Mouse (Mus musculus) layer of hippocampus, postnatal 10 days (tissue): ENCODE data around the gene Zzz3. TPM values are rescaled to one million over a fixed set of nuclear protein-coding genes. Genes with fewer than 3 reads are reported as not detected.

Experiments
- DNase-seq, 2 experiments: peaks; one replicate each; pipeline ENCODE4 v3.0.0; 2021; ENCODE audit warnings: low spot score in 2 of 2
- long read RNA-seq: library from polyadenylated mRNA; stranded (forward); transcript quantifications from one replicate; pipeline ENCODE4 v2.0.0, GENCODE M21; 2023
- total RNA-seq, 2 experiments: library from RNA; stranded (reverse); gene quantifications; 2 replicates each; pipeline ENCODE4 v1.2.3; 2021

The Zzz3 gene
- total RNA-seq = 10 to 100 TPM; 31.9 to 33.9 TPM
- long read RNA-seq, full-length matches to known transcripts = 5 of 16 reads
- long read RNA-seq, partial matches to known transcripts = 5 of 16 reads
- long read RNA-seq, other reads (novel, unspliced or antisense) = 6 of 16 reads

- peak; percentile 82 to 89 for DNase-seq
These were observed at the start of gene Zzz3 for GRCm38 (mm10) chr3:152395350-152396277. Zzz3 (plus strand) TSS chr3:152395473.

- DNase-seq = peak; percentile 94 to 96
These were observed 49.3 kb upstream of the Zzz3 start, which contains the start of gene Usp33 for GRCm38 (mm10) chr3:152345732-152346632. Usp33 (plus strand) TSS chr3:152346478.

GRCm38 (mm10) chr3:152346633-152347141 is 48.6 kb upstream of the Zzz3 start:
- DNase-seq = peak in 1 of 2 experiments; percentile 48

GRCm38 (mm10) chr3:152347227-152347626 is 48.0 kb upstream of the Zzz3 start:
- DNase-seq = no peak

- DNase-seq = no peak
These were observed 47.1 kb upstream of the Zzz3 start for GRCm38 (mm10) chr3:152348011-152348830.

- no peak for DNase-seq
These were observed 44.8 kb upstream of the Zzz3 start for GRCm38 (mm10) chr3:152350431-152350830.

GRCm38 (mm10) chr3:152350966-152351365 is 44.3 kb upstream of the Zzz3 start:
- no peak for DNase-seq

GRCm38 (mm10) chr3:152352289-152352688 is 43.0 kb upstream of the Zzz3 start:
- no peak for DNase-seq

GRCm38 (mm10) chr3:152353434-152354177 is 41.7 kb upstream of the Zzz3 start:
- DNase-seq = no peak

GRCm38 (mm10) chr3:152355361-152355760 is 39.9 kb upstream of the Zzz3 start:
- no peak for DNase-seq

- DNase-seq = no peak
These were observed 38.5 kb upstream of the Zzz3 start for GRCm38 (mm10) chr3:152356751-152357150.

GRCm38 (mm10) chr3:152359151-152359550 is 36.1 kb upstream of the Zzz3 start:
- DNase-seq = no peak

GRCm38 (mm10) chr3:152364181-152364580 is 31.1 kb upstream of the Zzz3 start:
- DNase-seq = no peak

- no peak for DNase-seq
These were observed 19.2 kb upstream of the Zzz3 start for GRCm38 (mm10) chr3:152376063-152376462.

- DNase-seq = no peak
These were observed 11.2 kb upstream of the Zzz3 start for GRCm38 (mm10) chr3:152384106-152384505.

- peak; percentile 99 for DNase-seq
These were observed 1.2 kb downstream of the Zzz3 start for GRCm38 (mm10) chr3:152396278-152396987.

- peak in 1 of 2 experiments; percentile 29 for DNase-seq
These were observed 1.7 kb downstream of the Zzz3 start for GRCm38 (mm10) chr3:152396988-152397314.

- no peak for DNase-seq
These were observed 2.2 kb downstream of the Zzz3 start for GRCm38 (mm10) chr3:152397335-152397940.

- no peak for DNase-seq
These were observed 5.2 kb downstream of the Zzz3 start for GRCm38 (mm10) chr3:152400441-152400840.
